Mouse (Mus musculus): Measurements from ENCODE around the gene Tmem108.

Gene Tmem108

DNA sequence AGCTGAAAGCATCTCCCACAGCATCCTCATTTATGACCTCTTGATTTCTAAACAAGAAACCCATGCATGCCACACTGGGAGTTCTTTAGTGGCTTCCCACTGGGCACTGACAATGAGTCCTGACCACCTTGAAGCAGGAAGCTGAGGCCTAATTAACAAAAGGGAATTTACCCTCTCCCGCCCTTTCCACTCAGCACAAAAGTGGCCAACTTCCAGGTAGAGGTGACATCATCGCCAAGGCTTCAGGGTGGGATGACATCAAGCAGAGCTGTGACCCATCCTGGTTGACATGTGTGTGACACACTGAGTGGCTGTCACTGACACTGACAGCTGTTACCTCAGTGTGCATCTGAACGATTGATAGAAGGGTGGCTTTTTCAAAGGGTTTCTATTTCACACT, 124.8 kb downstream of the Tmem108 start:
- no peak for DNase-seq (ENCODE audit: low read depth, low spot score)

DNA sequence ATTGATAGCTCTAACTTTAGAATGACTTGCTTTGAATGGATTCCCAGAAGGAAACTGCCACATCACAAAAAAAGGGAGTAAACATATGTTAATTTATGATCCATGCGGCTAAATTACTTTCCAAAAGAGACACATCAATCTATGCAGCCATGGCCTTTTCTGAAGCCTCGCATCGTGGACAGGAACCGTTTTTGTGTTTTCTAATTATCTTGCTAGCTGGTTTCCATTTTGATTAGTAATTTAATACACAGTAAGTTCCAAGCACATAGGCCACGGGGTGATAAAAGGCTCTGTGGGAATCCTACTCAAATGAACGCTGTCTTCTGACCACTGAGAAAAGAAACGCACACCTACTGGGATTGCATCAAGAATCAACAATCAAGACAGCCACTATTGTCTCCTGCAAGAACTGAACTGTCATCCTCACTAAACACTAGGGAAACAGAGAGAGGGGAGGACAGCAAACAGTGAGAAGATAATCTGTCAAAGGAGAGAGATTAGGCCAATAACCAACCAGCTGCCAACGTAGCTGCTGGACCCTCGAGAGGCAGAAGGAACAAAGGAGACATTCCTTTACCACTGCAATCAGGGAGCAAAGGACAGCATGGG, 132.7 kb downstream of the Tmem108 start:
- no peak for DNase-seq (ENCODE audit: low read depth, low spot score)

DNA sequence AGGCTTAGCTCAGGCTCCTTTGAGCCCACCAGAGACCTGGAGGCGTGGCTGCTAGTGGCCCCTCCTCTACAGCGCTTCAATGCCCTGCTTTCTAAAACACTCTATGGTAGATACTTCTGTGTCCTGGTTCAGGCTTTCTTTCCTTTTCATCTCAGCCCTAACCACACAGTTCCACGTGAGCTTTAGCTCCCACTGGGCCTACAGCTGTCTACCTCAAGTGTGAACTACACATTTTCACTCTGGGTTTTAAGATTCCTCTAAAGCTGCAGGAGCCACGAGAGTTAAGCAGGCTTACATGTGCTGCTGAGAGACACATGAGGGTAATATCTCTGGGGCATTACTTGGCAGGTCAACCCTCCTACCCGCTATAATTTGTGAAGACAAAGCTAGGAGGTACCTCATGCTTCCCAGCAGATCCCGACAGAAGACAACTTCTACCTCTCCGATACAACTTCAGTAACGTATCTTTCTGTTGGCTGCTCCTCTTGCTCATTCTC, 134.2 kb downstream of the Tmem108 start:
- DNase-seq (ENCODE audit: low read depth, low spot score) = no peak

DNA sequence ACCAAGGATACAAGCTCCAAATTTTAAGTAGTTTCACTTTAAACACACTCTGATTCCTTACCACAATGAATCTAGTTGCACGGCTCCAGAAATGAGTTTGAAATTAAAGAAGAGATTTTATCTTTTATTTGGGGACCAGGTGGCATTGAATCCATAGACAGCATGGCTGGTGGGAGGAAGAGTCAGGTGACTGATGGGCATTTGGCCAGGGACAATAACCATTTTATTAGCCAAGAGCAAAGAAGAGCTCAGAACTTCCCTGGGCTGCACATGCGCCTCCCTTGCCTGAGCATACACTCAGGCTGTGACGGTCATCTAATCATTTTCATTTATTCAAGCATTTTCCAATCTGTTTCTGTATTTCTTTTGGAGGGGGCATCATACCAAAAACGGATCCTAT, 135.5 kb downstream of the Tmem108 start:
- DNase-seq (ENCODE audit: low read depth, low spot score) = no peak

DNA sequence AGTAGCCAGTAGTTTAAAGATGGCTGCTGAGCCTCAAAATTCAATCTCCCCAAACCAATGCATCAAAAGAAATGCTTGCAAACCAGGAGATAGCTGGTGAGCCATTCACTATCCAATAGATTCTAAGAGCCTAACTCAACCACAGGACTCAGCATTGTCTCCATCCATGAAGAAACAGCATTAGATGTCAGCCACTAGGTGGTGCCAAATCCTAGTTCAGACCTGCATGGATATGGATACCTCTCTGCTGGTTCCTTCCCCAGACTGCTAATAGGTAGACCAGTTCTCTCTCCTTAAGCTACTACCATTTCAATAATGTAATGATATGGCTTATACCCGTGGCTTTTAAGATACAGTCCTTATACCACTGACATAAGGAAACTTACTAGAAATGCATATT, 137.0 kb downstream of the Tmem108 start:
- peak; percentile 59 for DNase-seq (ENCODE audit: low read depth, low spot score)

DNA sequence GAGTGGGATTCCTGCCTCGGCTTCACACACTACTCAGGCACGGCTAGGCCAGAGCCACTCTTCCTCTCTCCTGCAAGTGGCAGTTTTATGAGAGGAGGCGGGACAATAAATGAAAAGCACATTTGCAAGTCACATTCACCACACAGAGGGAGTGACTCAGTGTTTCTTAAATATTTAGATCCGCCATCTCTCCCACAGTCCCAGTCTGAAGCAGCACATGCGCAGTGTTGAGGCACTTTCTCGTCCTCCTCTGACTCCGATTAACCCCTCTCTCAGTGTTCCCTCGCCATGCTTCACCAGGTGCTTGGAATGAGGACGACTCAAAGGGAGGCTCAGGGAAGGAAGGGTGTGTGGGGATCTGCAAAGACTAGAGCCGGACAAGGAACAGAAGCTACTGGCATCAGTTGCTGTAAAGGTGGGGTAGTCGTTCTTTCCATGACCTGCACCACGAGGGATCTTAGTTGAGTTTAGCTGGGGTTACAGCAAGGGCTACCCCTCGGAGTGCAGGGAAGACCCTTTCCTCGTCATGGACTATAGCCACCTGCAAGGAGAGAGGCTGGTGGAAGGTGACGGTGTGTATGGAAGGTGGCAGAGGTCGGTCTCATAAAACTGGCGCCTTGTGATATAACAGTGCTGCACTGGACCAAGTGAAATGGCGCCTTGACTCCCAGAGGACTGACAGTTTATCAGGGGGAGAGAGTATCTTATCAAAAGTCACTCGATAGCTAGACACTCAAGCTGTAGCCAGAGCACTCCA, 137.9 kb downstream of the Tmem108 start:
- DNase-seq (ENCODE audit: low read depth, low spot score) = no peak

DNA sequence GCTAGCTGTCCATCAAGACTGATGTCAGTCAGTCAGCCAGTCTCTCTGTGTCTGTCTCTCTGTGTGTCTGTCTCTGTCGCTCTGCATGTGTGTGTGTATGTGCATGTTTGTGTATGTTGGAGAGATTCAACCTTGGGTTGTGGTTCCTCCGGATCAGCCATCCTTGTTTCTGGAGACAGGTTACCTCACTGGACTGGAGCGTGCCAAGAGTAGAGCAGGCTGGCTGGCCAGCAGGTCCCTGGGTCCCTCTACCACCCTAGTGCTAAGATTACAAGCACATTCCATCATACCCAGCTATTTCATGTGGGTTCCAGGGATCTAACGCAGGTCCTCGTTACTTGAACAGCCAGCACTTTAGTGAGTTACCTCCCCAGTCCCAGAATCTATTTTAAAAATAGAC, 138.6 kb downstream of the Tmem108 start:
- DNase-seq (ENCODE audit: low read depth, low spot score) = no peak

DNA sequence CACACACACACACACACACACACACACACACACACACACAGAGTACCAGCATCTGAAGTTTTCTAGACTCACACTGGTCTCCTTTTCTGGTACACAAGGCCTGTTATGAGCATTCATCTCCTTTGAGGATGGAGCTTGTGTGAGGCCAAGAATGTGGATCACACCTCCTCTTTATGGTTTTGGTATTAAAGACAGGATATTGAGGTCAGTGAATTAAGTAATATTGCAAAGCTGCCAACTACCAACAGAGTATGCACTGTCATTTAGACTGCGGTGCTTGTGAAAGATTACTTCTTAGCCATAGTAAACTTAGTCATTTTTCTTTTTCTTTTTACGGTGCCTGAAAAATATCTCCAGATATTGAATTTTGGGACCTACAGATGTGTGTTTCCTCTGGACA, 139.8 kb downstream of the Tmem108 start:
- DNase-seq (ENCODE audit: low read depth, low spot score) = no peak

DNA sequence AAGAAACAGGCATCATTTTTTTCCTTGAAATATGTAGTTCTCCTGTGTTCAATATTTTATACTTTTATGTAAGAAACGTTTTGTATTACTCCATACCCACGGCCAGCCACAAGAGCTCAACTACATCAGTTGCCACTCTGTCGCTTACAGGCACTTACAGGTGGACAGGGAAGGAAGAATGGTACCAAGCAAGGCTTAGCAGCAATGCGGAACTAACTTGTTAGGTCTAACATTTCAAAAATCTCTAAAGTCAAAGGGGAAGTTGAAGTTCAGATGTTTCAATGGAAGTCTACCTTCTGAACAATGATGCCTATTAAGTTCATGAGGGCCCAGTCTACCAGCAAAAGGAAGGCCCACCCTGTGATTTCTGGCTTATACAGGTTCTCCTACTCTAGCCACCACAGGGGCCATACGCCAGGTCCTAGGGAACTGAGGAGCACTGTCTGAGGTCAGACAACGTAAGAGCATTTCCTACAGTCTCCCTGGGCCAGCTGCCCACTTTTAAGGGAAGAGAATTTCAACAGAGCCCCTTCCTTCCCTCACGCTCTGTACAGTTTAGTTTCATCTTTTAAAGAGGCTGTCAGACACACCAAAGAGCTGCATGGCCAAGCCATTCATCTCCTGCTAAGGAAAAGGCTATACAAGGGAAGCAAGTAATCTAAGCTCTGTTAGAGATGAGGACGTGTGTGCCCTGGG, 141.0 kb downstream of the Tmem108 start:
- DNase-seq (ENCODE audit: low read depth, low spot score) = no peak

DNA sequence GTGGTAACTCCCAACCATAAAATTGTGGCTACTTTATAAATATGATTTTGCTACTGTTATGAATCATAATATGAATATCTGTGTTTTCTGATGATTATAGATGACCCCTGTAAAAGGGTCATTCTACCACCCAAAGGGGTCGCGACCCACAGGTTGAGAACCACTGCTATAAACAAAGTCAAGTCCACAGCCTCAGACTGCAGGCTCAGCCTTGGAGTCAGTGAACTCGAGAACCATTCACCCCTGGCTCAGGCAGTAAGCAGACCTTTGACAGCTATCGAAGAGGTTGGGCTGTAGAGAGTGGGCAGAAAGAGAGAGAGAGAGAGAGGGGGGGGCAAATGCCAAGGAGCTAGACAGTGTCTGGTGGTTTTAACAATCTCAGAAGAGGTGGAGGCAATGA, 147.4 kb downstream of the Tmem108 start:
- no peak for DNase-seq (ENCODE audit: low read depth, low spot score)

DNA sequence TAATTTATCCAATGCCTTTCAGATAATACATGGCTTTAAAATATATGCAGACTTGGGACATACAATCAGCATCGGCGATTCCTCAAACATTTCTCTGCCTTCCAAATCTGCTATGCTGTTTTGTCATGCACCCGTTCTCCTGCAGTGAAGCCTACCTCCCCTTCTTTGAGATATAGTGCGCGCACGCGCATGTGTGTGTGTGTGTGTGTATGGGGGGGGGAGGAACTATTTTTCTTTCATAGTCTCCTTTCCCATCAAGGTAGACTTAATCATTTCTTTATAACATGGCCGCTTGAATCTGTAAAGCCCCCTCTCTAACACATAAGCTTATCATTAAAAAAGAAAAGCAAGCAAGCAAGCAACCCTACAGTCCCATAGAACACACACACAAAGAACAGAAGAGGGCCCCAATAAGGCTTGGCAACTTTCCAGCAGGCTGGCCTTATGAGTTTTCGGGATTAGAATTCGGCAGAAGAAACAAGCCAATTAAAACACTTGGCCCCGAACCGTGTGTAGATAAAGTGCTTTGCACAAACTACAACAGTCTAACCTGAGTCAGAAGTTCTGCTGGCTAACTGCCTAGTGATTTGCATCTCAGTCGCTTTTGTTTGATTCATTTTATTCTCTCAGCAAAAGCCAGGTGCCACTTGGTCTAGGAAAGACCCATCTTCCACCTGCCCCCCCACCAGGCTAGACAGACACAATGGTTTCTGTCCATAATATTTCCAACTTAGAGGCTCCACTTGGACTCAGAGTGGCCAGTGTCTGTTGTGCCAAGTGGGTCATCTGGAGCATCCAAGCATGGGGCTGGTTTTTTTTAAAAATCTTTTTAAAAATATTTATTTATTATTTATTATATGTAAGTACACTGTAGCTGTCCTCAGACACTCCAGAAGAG, 153.2 kb downstream of the Tmem108 start:
- no peak for DNase-seq (ENCODE audit: low read depth, low spot score)

DNA sequence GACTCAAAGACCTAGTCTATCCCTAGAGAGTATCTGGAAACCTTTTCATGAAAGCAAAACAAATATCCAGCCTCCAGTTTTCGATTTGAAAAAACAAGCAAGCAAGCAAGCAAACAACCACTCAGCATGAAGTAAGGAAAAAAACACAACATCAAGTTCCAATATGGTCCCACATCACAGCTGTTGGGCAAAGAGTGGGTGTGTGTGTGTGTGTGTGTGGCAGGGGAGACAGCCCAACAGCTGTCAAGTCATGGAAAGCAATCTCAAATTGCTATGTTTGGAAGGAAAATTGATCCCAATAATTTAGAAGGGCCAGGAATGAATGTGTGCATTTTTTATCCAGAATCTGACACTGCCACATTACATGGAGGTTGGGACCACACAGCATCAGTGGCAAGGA, 155.6 kb downstream of the Tmem108 start:
- no peak for DNase-seq (ENCODE audit: low read depth, low spot score)

DNA sequence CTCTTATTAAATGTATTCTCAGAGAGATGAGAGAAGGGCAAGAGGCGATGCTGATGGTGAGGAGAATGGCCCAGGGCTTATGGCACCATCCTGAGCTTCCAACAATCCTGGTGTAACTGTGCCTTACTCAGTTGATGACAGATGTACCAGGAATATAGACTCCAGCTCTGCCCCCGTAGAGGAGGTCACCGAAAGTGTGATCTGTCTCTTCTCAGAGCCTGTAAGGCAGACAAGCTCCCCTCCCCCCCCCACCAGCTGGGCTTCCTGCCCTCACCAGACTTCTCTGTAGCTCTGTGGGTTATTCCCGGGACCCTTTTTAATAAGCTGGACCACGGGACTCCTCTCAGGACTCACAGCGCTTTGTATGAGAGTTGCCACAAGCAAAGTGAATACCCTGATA, 157.8 kb downstream of the Tmem108 start:
- no peak for DNase-seq (ENCODE audit: low read depth, low spot score)

DNA sequence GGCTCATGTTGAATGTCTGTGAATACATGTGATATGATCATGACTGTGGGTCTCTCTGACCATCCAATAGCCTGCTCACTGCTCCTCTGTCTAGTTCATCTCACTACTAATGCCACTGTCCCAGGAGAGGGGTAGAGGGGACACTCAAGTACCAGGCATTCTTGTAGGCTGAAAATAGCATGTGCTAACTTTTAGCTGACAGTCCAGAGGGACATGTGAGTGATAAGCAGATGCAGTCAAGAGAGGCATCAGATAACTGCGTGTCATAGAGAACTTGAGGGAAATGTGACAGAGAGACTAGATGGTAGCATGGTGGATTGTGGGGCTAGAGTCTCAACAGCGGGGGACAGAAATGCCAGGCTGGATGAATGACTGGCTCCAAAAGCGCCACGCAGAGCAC, 159.8 kb downstream of the Tmem108 start:
- DNase-seq (ENCODE audit: low read depth, low spot score) = no peak

DNA sequence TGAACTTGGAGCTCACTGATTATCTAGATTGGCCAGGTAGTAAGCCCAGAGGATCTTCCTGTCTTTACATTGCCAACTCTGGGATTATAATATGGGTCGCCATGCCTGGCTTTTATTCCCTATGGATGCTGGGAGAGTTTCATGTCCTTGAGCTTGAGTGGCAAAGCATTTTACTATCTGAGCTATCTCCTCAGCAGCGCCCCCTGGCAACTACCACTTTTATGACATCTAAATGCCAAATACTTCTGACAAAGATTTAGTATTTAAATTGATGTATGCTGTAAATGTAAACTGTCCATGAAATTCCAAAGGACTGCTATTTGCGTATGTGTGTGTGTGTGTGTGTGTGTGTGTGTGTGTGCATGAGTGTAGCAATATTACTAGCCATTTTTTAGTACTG, 160.8 kb downstream of the Tmem108 start:
- no peak for DNase-seq (ENCODE audit: low read depth, low spot score)

DNA sequence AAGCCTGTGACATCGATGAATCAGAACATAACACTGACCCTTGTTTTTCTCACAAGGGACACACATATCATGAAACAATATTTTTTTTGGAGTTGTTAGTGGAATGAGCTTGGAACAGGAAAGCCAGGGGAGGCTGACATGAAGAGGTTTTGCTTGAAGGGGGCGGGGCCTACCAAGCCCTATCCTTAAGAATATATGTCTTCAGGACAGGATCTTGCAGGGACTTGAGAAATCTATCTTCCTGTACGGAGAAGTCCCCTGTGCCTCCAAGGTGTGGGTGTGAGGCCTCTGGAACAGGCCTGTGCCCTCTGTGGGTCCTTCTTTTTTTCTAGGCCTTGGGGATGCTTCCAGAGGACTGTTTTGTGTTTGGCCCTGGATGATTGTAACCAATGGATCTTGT, 161.7 kb downstream of the Tmem108 start:
- no peak for DNase-seq (ENCODE audit: low read depth, low spot score)

DNA sequence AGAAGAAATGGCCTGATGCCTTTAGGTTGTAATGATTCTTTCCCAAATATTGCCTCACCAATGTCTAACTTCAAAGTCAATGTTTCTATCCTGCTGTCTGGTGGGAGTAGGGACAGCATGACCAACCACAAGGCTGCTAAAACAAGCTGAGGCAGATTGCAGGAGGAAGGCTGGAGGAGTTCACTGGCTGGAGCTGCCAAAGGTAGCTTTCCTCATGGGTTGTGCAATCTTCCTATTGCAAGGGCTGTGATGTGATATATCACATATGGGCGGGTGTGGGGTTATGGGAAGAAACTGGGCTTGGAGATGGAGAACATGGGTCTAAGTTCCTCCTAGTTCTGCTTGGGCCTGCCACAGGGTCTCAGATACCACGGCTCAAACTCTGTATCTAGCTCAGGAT, 163.8 kb downstream of the Tmem108 start:
- no peak for DNase-seq (ENCODE audit: low read depth, low spot score)

DNA sequence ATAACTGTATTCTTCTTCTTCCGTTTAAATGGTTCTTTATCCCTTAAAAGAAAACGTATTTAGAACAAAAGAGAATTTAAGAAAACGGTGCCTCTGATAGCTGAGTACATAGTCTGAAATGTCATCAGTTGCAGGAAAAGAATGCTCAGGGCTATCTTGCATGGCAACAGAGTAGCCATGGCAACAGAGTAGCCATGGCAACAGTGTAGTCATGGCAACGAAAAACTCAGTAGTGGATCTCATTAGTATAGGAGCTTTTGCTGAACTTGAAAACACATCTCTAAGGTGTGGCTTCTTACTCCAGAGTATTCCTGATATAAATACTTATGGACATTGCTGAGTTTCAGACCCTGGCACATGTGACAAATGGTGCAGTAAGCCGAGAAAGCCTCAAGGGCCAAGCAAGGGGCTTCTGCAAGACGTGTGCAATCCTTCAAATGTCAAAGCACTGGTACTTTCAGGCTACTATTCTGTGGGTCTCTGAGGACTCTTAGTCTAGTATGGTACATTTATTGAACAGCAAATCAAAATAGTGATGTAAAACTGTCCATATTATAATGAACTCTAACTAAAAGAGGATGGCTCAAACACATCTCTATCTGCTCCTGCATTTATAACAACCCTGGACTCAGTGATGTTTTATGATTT, 166.3 kb downstream of the Tmem108 start:
- peak; percentile 88 for DNase-seq (ENCODE audit: low read depth, low spot score)

DNA sequence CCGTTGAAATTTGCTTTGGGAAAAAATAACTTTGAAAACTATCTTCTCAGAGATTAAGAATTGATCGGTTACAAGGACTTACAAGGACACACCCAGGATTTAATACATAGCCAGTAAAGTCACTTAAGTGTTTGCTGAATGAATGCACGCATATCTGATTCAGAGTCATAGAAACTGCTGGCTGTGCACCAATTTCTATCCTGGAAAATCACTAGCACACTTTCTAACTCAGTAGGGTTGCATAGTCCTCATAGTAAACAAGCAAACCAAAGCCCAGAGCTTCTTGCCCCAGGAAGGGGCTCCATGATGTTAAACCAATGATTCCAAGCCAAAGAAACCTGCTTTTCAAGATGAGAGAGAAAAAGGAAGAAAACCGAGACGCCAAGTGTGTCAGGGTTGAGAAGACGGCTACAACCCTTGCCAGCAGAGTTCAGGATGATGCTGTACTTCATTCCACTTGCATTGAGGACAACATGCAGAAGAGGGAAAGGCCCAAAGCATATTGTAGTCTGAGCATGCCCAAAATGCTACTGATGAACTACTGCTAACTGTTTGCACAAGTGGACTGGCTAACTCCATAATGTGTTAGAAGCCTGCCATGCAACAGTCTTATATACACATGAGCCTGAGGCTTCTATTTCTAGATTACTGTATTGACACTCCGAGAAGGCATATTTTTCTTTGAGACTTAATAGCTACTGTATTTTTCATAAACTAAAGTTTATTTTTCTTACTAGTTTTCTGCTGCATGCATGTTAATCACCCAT, 167.0 kb downstream of the Tmem108 start:
- no peak for DNase-seq (ENCODE audit: low read depth, low spot score)

DNA sequence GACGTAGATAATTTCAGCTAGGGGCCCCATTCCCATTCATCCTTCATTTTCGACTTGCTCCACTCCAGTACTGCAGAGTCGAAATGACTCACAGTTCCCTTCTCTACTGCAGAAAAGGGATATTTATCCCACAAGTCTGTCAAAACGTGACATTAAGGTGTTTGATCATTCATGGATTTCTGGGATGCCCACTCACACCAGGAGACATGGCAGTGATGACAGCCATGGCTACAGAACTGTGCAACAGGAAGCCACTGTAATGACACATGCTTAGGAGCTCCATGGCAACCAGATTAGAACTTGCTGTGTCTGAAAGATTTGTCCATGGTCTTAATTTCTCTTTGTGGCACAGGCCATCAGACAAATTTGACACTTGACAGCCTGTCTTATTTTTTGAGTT, 168.6 kb downstream of the Tmem108 start:
- DNase-seq (ENCODE audit: low read depth, low spot score) = no peak

DNA sequence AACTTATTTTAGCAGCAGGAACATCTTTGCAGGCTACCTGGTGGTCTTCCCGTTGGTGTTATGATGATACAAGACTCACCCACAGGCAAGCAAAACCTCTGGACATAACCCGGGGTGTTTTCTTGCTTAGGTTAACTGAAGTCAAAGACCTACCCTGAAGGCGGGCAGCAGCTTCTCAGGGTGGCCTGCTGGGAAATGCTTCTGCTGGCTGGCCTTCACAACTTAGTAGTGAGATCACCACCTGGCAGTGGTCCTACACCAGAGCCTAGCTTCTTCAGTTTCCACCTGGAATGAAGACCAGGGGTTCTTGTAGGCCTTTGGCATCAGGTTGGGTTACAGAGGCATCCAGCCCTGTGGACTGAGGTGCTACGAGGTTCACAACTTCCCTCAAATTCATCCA, 169.7 kb downstream of the Tmem108 start:
- DNase-seq (ENCODE audit: low read depth, low spot score) = no peak
